Mouse (Mus musculus): ENCODE measurements around the gene Bhmt. TPM values are rescaled to one million over a fixed set of nuclear protein-coding genes. Genes with fewer than 3 reads are reported as not detected.

The Bhmt gene
- not detected for polyA plus RNA-seq (2017; shearing (Covaris generic))

DNA sequence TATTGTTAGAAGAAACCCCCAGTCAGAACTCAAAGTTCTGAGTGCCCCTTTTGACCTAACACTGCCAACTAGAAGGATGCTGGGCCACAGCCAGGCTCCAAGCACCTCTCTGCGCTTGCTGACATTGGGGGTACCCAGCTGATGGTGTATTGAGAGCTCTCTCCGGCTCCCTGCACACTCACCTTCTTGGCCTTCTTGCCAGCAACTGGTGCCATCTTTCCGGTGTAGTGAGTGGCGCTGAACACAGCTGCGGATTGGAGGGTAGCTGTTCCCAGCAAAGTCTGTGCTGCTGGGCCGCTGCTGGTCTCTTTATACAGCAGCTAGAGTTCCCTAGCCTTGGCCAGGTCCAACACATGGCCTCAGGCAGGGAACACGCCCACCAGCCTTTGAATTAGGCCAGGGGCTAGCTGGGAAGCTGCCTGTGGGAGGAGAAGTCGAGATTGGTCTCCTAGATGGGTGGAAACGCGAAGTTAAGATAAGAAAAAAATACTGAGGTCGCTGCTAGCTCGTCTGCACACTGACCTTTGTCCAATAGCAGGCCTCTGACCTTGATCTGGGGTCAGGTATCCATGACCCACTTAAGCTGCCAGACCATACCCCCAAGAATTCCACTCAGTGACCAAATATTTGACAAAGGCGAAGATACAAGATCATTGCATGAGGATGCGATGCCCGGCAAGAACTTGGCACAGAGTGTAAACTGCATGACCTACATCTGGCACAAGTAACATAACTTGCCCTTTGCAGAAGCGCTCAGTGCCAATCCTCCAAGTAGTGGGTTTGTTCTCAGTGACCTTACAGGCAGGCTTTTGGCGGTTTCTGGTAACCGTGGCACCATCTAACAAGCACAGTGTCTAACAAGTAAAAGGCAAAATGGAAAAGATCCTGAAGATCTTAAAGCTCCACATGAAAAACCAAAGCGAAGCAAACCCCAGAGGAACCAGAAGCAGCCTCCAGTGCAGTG, at the start of gene Bhmt:
Bhmt (minus strand) TSS at position 680 of the 964 bp plus-strand sequence.

DNA sequence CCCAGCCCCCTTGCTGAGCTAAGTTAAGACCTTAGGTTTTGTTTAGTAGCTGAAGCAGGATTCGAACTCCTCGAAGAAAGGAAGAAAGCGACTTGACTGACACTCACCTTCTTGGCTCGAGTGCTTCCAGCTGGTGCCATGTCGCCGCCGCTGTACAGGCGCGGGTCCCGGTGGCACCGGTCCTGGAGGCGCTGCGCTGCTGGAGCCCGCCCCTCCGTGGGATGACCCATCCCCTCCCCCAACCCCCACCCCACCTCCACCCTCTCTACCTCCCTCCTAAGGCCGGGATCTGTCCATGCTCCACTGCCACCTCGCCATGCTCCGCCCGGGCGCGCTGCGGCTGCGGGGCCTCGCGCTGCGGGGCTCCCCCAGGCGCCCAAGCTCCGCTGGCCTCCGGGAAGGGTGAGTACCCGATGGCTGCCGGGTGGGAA, 36.4 kb upstream of the Bhmt start, which contains the start of the genes Bhmt2 and Dmgdh:
Bhmt2 (minus strand) TSS at position 172 of the 431 bp plus-strand sequence.
Dmgdh (plus strand) TSS at position 303 of the 431 bp plus-strand sequence.

Other genes starting within 250 kb of the Bhmt start
- 0.92 TPM for gene Jmy, start 138.2 kb downstream of the Bhmt start, polyA plus RNA-seq (2017; shearing (Covaris generic))
- not detected for gene Bhmt2, start 36.3 kb upstream of the Bhmt start, polyA plus RNA-seq (2017; shearing (Covaris generic))
- gene Dmgdh, start 36.5 kb upstream of the Bhmt start, polyA plus RNA-seq (2017; shearing (Covaris generic)) = 0.23 TPM
- gene Arsb, start 133.7 kb upstream of the Bhmt start, polyA plus RNA-seq (2017; shearing (Covaris generic)) = 11.7 TPM

Measured in activated CD4-positive, CD25-positive, alpha-beta regulatory T cell, adult 9 weeks (primary cell).